Mouse (Mus musculus): ENCODE results near the gene Tspan17. TPM values are rescaled to one million over a fixed set of nuclear protein-coding genes. Genes with fewer than 3 reads are reported as not detected.

Gene Tspan17
- total RNA-seq (2021) = 10 to 100 TPM; 27.8 to 28.0 TPM
- long read RNA-seq, experiment 1, transcript Tspan17-201 (8 exons, 1,585 nt) = major isoform, 31 of 45 reads
- long read RNA-seq, experiment 1, partial matches to known transcripts = 1 of 45 reads
- long read RNA-seq, experiment 1, other reads (novel, unspliced or antisense) = 11 of 45 reads
- long read RNA-seq, experiment 2, transcript Tspan17-201 (8 exons, 1,585 nt) = major isoform, 21 of 36 reads
- long read RNA-seq, experiment 2, partial matches to known transcripts = 0 of 36 reads
- long read RNA-seq, experiment 2, other reads (novel, unspliced or antisense) = 14 of 36 reads

GRCm38 (mm10) chr13:54788740-54789560 lies at the start of gene Tspan17:
Gene Tspan17, plus strand, starts transcription at chr13:54789377.
- peak; percentile 90 to 93 for DNase-seq (ENCODE audit: low spot score in 2 of 2)

GRCm38 (mm10) chr13:54746110-54746509 lies 43.1 kb upstream of the Tspan17 start:
- no peak for DNase-seq (ENCODE audit: low spot score in 2 of 2)

- DNase-seq (ENCODE audit: low spot score in 2 of 2) = no peak
These were observed 42.3 kb upstream of the Tspan17 start for GRCm38 (mm10) chr13:54746896-54747295.

- no peak for DNase-seq (ENCODE audit: low spot score in 2 of 2)
These were observed 41.0 kb upstream of the Tspan17 start for GRCm38 (mm10) chr13:54748190-54748589.

GRCm38 (mm10) chr13:54748721-54749060 lies 40.5 kb upstream of the Tspan17 start:
- no peak for DNase-seq (ENCODE audit: low spot score in 2 of 2)

- DNase-seq (ENCODE audit: low spot score in 2 of 2) = peak in 1 of 2 experiments; percentile 57
These were observed 39.9 kb upstream of the Tspan17 start for GRCm38 (mm10) chr13:54749061-54749863.

- no peak for DNase-seq (ENCODE audit: low spot score in 2 of 2)
These were observed 39.2 kb upstream of the Tspan17 start, which contains the start of gene Gprin1 for GRCm38 (mm10) chr13:54749864-54750411. Gene Gprin1, minus strand, starts transcription at chr13:54749874.

- peak in 1 of 2 experiments; percentile 40 for DNase-seq (ENCODE audit: low spot score in 2 of 2)
These were observed 38.5 kb upstream of the Tspan17 start for GRCm38 (mm10) chr13:54750699-54751098.

GRCm38 (mm10) chr13:54752656-54753055 lies 36.5 kb upstream of the Tspan17 start:
- DNase-seq (ENCODE audit: low spot score in 2 of 2) = no peak

- no peak for DNase-seq (ENCODE audit: low spot score in 2 of 2)
These were observed 35.4 kb upstream of the Tspan17 start for GRCm38 (mm10) chr13:54753733-54754132.

- no peak for DNase-seq (ENCODE audit: low spot score in 2 of 2)
These were observed 34.8 kb upstream of the Tspan17 start for GRCm38 (mm10) chr13:54754169-54755080.

GRCm38 (mm10) chr13:54755201-54755830 lies 33.9 kb upstream of the Tspan17 start:
- no peak for DNase-seq (ENCODE audit: low spot score in 2 of 2)

- no peak for DNase-seq (ENCODE audit: low spot score in 2 of 2)
These were observed 32.9 kb upstream of the Tspan17 start for GRCm38 (mm10) chr13:54756156-54756712.

GRCm38 (mm10) chr13:54757093-54757830 lies 31.9 kb upstream of the Tspan17 start:
- no peak for DNase-seq (ENCODE audit: low spot score in 2 of 2)

GRCm38 (mm10) chr13:54758045-54758755 lies 31.0 kb upstream of the Tspan17 start:
- DNase-seq (ENCODE audit: low spot score in 2 of 2) = peak; percentile 56 to 80

- no peak for DNase-seq (ENCODE audit: low spot score in 2 of 2)
These were observed 30.3 kb upstream of the Tspan17 start for GRCm38 (mm10) chr13:54758756-54759470.

- DNase-seq (ENCODE audit: low spot score in 2 of 2) = no peak
These were observed 29.7 kb upstream of the Tspan17 start for GRCm38 (mm10) chr13:54759496-54759895.

All from gastrocnemius, postnatal 4 days (tissue).